ENCODE assay signal across 8 mouse cellular contexts in the genomic region with DNA sequence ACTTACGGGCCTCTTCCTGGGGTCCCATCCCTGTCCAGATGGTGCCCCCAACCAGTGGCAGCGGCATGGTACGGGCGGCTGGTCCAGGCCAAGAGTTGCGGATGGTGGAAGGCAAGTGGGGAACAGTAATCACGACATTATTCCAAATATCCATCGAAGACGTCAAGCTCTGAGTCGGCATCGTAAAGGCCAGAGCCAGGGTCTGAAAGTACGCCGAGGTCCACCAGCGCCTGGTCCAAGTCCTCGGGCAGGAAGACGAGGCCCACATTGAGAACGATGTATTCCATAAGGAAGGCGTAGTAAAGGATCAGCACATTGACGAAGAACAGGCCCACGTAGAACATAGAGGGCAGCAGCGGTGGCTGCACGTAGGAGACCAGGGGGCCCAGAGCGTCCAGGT. TPM values are rescaled to one million over a fixed set of nuclear protein-coding genes. Genes with fewer than 3 reads are reported as not detected.
DNase-seq lines count a peak whose midpoint lies in the region; ATAC-seq and TF ChIP-seq lines count a peak whose summit lies in the region.

No protein-coding gene starts in this region.

- DNase-seq in brain, embryonic 14.5 days (ENCODE audit: low read depth): peak; percentile 42
- no peak for DNase-seq in forebrain, postnatal 0 days
- peak; percentile 35 for DNase-seq in kidney, postnatal 0 days (ENCODE audit: low spot score)
- no peak for DNase-seq in layer of hippocampus, postnatal 25 days (ENCODE audit: extremely low spot score in 1 of 2, low spot score in 1 of 2)
- DNase-seq in right cerebral cortex, adult 2 months (ENCODE audit: low spot score in 2 of 2): no peak

- 2% methylated on average over 22 of the region's 22 CpGs for WGBS in forebrain, postnatal 0 days
- under 1% methylated on average over 19 of the region's 22 CpGs for WGBS in kidney, postnatal 0 days
- 4% methylated on average over 22 of the region's 22 CpGs for WGBS in midbrain, embryonic 16.5 days

- TF ChIP-seq POLR2A in brain, embryonic 14.5 days (IDR thresholded peaks at IDR 0.05; ENCODE audit: borderline replicate concordance, extremely low read depth, insufficient read depth, insufficient read length, poor library complexity, severe bottlenecking): no peak

- H3K4me3 ChIP-seq in megakaryocyte, embryonic 14.5 days (replicated peaks): peak overlapping the region; percentile 96
- peak overlapping the region; percentile 83 for H3K4me3 ChIP-seq in forebrain, postnatal 0 days (ENCODE audit: low read depth, low read length)
- peak overlapping the region; percentile 80 for H3K4me3 ChIP-seq in kidney, postnatal 0 days (replicated peaks; ENCODE audit: low read depth, low read length)
- H3K4me3 ChIP-seq in midbrain, embryonic 16.5 days (ENCODE audit: low read depth, low read length): peak overlapping the region; percentile 92

- peaks cover 84% of the 10 kb centered on the region for H3K4me1 ChIP-seq in megakaryocyte, embryonic 14.5 days
- H3K4me1 ChIP-seq in forebrain, postnatal 0 days (ENCODE audit: insufficient read depth): peaks cover 44% of the 10 kb centered on the region
- peaks cover 32% of the 10 kb centered on the region; the same call in 1 of the 2 replicates for H3K4me1 ChIP-seq in kidney, postnatal 0 days (replicated peaks; ENCODE audit: insufficient read depth, low read length)
- peaks cover 55% of the 10 kb centered on the region for H3K4me1 ChIP-seq in midbrain, embryonic 16.5 days (ENCODE audit: control insufficient read depth, insufficient read depth, low read length)

- no peak for TF ChIP-seq CTCF in brain, embryonic 14.5 days (IDR thresholded peaks at IDR 0.05; ENCODE audit: borderline replicate concordance, extremely low read depth, insufficient read depth, insufficient read length)
- no peak for TF ChIP-seq CTCF in forebrain, postnatal 0 days (IDR thresholded peaks at IDR 0.05; ENCODE audit: low read depth)
- no peak for TF ChIP-seq CTCF in kidney, postnatal 0 days (IDR thresholded peaks at IDR 0.05; ENCODE audit: low read depth)

- peak overlapping the region; percentile 82 for H3K9ac ChIP-seq in forebrain, postnatal 0 days
- peak overlapping the region; percentile 88 for H3K9ac ChIP-seq in kidney, postnatal 0 days (ENCODE audit: low read depth, low read length)
- H3K9ac ChIP-seq in midbrain, embryonic 16.5 days (ENCODE audit: low read depth, low read length): peak overlapping the region; percentile 96

- peaks cover 28% of the 10 kb centered on the region for H3K36me3 ChIP-seq in megakaryocyte, embryonic 14.5 days (replicated peaks; ENCODE audit: low read length)
- no peaks in the 10 kb centered on the region for H3K36me3 ChIP-seq in forebrain, postnatal 0 days (ENCODE audit: insufficient read depth)
- H3K36me3 ChIP-seq in kidney, postnatal 0 days (ENCODE audit: insufficient read depth, low read length): no peaks in the 10 kb centered on the region
- H3K36me3 ChIP-seq in midbrain, embryonic 16.5 days (ENCODE audit: control insufficient read depth, insufficient read depth, low read length): no peaks in the 10 kb centered on the region

- H3K27me3 ChIP-seq in megakaryocyte, embryonic 14.5 days (replicated peaks): no peaks in the 10 kb centered on the region
- H3K27me3 ChIP-seq in forebrain, postnatal 0 days (ENCODE audit: insufficient read depth, low read length): no peaks in the 10 kb centered on the region
- H3K27me3 ChIP-seq in kidney, postnatal 0 days (ENCODE audit: insufficient read depth, low read length): no peaks in the 10 kb centered on the region
- H3K27me3 ChIP-seq in midbrain, embryonic 16.5 days (ENCODE audit: control insufficient read depth, insufficient read depth, low read depth, low read length): no peaks in the 10 kb centered on the region

- peak overlapping the region; percentile 93 for H3K4me2 ChIP-seq in forebrain, postnatal 0 days (ENCODE audit: low read depth)
- peak overlapping the region; percentile 98 for H3K4me2 ChIP-seq in kidney, postnatal 0 days (ENCODE audit: low read length)
- peak overlapping the region; percentile 91 for H3K4me2 ChIP-seq in midbrain, embryonic 16.5 days (ENCODE audit: low read length)

- no peak for ATAC-seq in megakaryocyte, adult 5-6 weeks (ENCODE audit: poor library complexity, severe bottlenecking)
- peak; percentile 4; the same call in 1 of the 2 replicates for ATAC-seq in forebrain, postnatal 0 days
- no peak; the same call in 1 of the 2 replicates for ATAC-seq in kidney, postnatal 0 days (replicated peaks; ENCODE audit: low FRiP score, low read depth)
- ATAC-seq in midbrain, embryonic 16.5 days: peak; percentile 21

- peak overlapping the region; percentile 67; the same call in 1 of the 2 replicates for H3K27ac ChIP-seq in forebrain, postnatal 0 days (ENCODE audit: low read depth, low read length)
- H3K27ac ChIP-seq in kidney, postnatal 0 days: peak overlapping the region; percentile 78; the same call in 1 of the 2 replicates
- peak overlapping the region; percentile 84 for H3K27ac ChIP-seq in midbrain, embryonic 16.5 days (ENCODE audit: low read length)

- H3K9me3 ChIP-seq in megakaryocyte, embryonic 14.5 days: no peaks in the 10 kb centered on the region
- no peaks in the 10 kb centered on the region for H3K9me3 ChIP-seq in forebrain, postnatal 0 days (ENCODE audit: low read length)
- H3K9me3 ChIP-seq in kidney, postnatal 0 days (replicated peaks; ENCODE audit: low read length): no peaks in the 10 kb centered on the region
- no peaks in the 10 kb centered on the region for H3K9me3 ChIP-seq in midbrain, embryonic 16.5 days (replicated peaks; ENCODE audit: control insufficient read depth, low read length, poor library complexity, severe bottlenecking)

RNA-seq across cellular contexts. Expression of a gene that starts 0.6 kb away (rescaled TPM):
- 41.9 and 81.7 TPM in 2 replicates for polyA plus RNA-seq in megakaryocyte, embryonic 14.5 days (2012; ENCODE audit: insufficient read depth, low replicate concordance)
- 5.9 and 6.0 TPM in 2 replicates for total RNA-seq in megakaryocyte, adult 5-6 weeks (2015)
- 4.3 and 7.0 TPM in 2 replicates for total RNA-seq in megakaryocyte, adult 5-6 weeks (2017)
- 36.2 and 50.3 TPM in 2 replicates for polyA plus RNA-seq in brain, embryonic 14.5 days (2012; rRNA removed)
- total RNA-seq in forebrain, postnatal 0 days (2014; rRNA removed): 23.9 and 24.6 TPM in 2 replicates
- polyA plus RNA-seq in forebrain, postnatal 0 days (2015; fragmentation: Nextera tagmentation; extraction: Ambion mirVana): 16.1 and 16.2 TPM in 2 replicates
- polyA plus RNA-seq in kidney, postnatal 0 days (2015; fragmentation: Nextera tagmentation; extraction: Ambion mirVana): 17.3 and 21.7 TPM in 2 replicates
- 12.7 and 13.3 TPM in 2 replicates for polyA plus RNA-seq in midbrain, embryonic 16.5 days (2015; fragmentation: Nextera tagmentation; extraction: Ambion mirVana)
- 10 to 100 TPM; 57.1 to 58.3 TPM for total RNA-seq in layer of hippocampus, postnatal 25 days (2021)

RNA-seq across cellular contexts. Expression of a gene that starts 2.9 kb away (rescaled TPM):
- polyA plus RNA-seq in megakaryocyte, embryonic 14.5 days (2012; ENCODE audit: insufficient read depth, low replicate concordance): 10.4 and 13.5 TPM in 2 replicates
- total RNA-seq in megakaryocyte, adult 5-6 weeks (2015): 26.8 and 28.8 TPM in 2 replicates
- 19.4 and 20.7 TPM in 2 replicates for total RNA-seq in megakaryocyte, adult 5-6 weeks (2017)
- polyA plus RNA-seq in brain, embryonic 14.5 days (2012; rRNA removed): 27.8 and 39.3 TPM in 2 replicates
- 43.5 and 52.3 TPM in 2 replicates for total RNA-seq in forebrain, postnatal 0 days (2014; rRNA removed)
- 47.6 and 65.8 TPM in 2 replicates for polyA plus RNA-seq in forebrain, postnatal 0 days (2015; fragmentation: Nextera tagmentation; extraction: Ambion mirVana)
- polyA plus RNA-seq in kidney, postnatal 0 days (2015; fragmentation: Nextera tagmentation; extraction: Ambion mirVana): 32.5 and 35.0 TPM in 2 replicates
- 70.0 and 74.0 TPM in 2 replicates for polyA plus RNA-seq in midbrain, embryonic 16.5 days (2015; fragmentation: Nextera tagmentation; extraction: Ambion mirVana)
- 10 to 100 TPM; 97.5 to 98.9 TPM for total RNA-seq in layer of hippocampus, postnatal 25 days (2021)

Comparison
In these comparisons a context has a peak if more than half of its experiments do, and no peak if none do; other contexts are left out.
1. ATAC-seq: peak in forebrain, postnatal 0 days (single experiment) and midbrain, embryonic 16.5 days (single experiment); none in megakaryocyte, adult 5-6 weeks (single experiment) and kidney, postnatal 0 days (single experiment).
2. DNase-seq: peak in brain, embryonic 14.5 days (single experiment) and kidney, postnatal 0 days (single experiment); none in forebrain, postnatal 0 days (single experiment), layer of hippocampus, postnatal 25 days (0 of 2) and right cerebral cortex, adult 2 months (0 of 2).
3. Peak in every context shown above with its lines, with median percentiles within 50 percentile points of each other: H3K4me3 ChIP-seq, H3K27ac ChIP-seq, H3K4me2 ChIP-seq and H3K9ac ChIP-seq.